Mouse (Mus musculus) midbrain, embryonic 14.5 days (tissue): Measurements from ENCODE around the gene Mrpl23. TPM values are rescaled to one million over a fixed set of nuclear protein-coding genes. Genes with fewer than 3 reads are reported as not detected.

Experiments used
- ATAC-seq: fragments of 200-750 bp; cut with Nextera tagmentation; 2 replicates; pipeline ENCODE4 v1.8.0; 2017; ENCODE audit warnings: moderate number of reproducible peaks, moderate library complexity; ENCODE audit not compliant: low FRiP score, low TSS enrichment
- DNase-seq: peaks from one replicate; pipeline ENCODE4 v3.0.0-alpha.2; 2015
- H3K27ac ChIP-seq: fragments of 300-500 bp; sonication (generic); replicated peaks from 2 replicates; pipeline ENCODE4 v1.5.1; 2014; ENCODE audit warnings: mild to moderate bottlenecking, low read depth, low read length, moderate library complexity
- H3K27me3 ChIP-seq: fragments of 300-500 bp; sonication (generic); 2 replicates; pipeline ENCODE4 v1.6.1; 2014; ENCODE audit warnings: low read length, control low read depth, mixed read lengths; ENCODE audit not compliant: control insufficient read depth, insufficient read depth
- H3K36me3 ChIP-seq: fragments of 300-500 bp; sonication (generic); 2 replicates; pipeline ENCODE4 v1.6.1; 2014; ENCODE audit warnings: low read length, control low read depth; ENCODE audit not compliant: control insufficient read depth, insufficient read depth
- H3K4me1 ChIP-seq: fragments of 300-500 bp; sonication (generic); 2 replicates; pipeline ENCODE4 v1.6.1; 2014; ENCODE audit warnings: mild to moderate bottlenecking, antibody characterized with exemption, low read length, control low read depth; ENCODE audit not compliant: control insufficient read depth, insufficient read depth
- H3K4me2 ChIP-seq: fragments of 300-500 bp; sonication (generic); 2 replicates; pipeline ENCODE4 v1.6.1; 2014; ENCODE audit warnings: mild to moderate bottlenecking, low read length, moderate library complexity
- H3K4me3 ChIP-seq: fragments of 300-500 bp; sonication (generic); replicated peaks from 2 replicates; pipeline ENCODE4 v1.5.1; 2014; ENCODE audit warnings: low read depth, low read length
- H3K9ac ChIP-seq: fragments of 300-500 bp; sonication (generic); replicated peaks from 2 replicates; pipeline ENCODE4 v1.6.1; 2014; ENCODE audit warnings: mild to moderate bottlenecking, low read length, moderate library complexity
- H3K9me3 ChIP-seq: fragments of 300-500 bp; sonication (generic); 2 replicates; pipeline ENCODE4 v1.6.1; 2016; ENCODE audit warnings: low read length, control low read depth, mixed read lengths; ENCODE audit not compliant: control insufficient read depth
- WGBS: fragments of 180-500 bp; shearing (Covaris S2); extraction: QIAGEN DNeasy Blood & Tissue Kit; methylation state at CpG from one replicate; pipeline ENCODE4 v1.1.7; 2014; 5-methylcytosine and 5-hydroxymethylcytosine counted together
- polyA plus RNA-seq: library from polyadenylated mRNA; unstranded; fragments of >200 nt; fragmentation: Nextera tagmentation; extraction: Ambion mirVana; gene quantifications from 2 replicates; pipeline ENCODE4 v1.2.1, GENCODE M21; 2014

Gene Mrpl23
- polyA plus RNA-seq, 1 experiment from 2014 or later = 11.9 TPM

DNA sequence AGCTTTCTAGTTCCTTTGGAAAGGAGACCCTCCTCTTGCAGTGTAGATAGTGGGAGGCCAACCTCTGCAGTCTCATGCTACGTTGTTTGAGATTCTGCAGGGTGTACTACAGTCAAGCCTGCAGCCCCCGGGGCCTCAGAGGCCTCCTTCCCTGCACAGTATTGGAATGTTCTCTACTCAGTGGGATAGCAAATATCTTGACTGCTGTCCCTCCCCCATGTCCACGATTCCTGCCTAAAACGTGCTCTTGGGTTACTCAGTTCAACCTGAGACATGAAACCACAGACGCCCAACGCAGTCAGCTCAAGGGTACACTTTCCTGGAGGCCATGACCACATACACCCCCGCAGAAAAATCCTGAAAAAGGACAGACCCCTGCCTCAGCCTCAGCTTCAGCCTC, 39.9 kb downstream of the Mrpl23 start:
- no peaks in the 10 kb centered on the region for H3K4me1 ChIP-seq
- ATAC-seq (no peak), DNase-seq (no peak)
- H3K27me3 ChIP-seq = no peaks in the 10 kb centered on the region
- 68% methylated on average over 7 of the region's 7 CpGs for WGBS
- no peak overlapping the region for H3K27ac ChIP-seq
- no peaks in the 10 kb centered on the region for H3K36me3 ChIP-seq
- H3K4me3 ChIP-seq = no peak overlapping the region
- H3K9ac ChIP-seq = no peak overlapping the region
- H3K9me3 ChIP-seq = no peaks in the 10 kb centered on the region
- H3K4me2 ChIP-seq = no peak overlapping the region

- Histone ChIP-seq H3K4me3 (no peak overlapping the region), H3K9me3 (no peaks in the 10 kb centered on the region), H3K27me3 (no peaks in the 10 kb centered on the region), H3K9ac (no peak overlapping the region), H3K4me2 (no peak overlapping the region), H3K36me3 (no peaks in the 10 kb centered on the region), H3K27ac (no peak overlapping the region), H3K4me1 (no peaks in the 10 kb centered on the region)
- ATAC-seq = no peak
- no peak for DNase-seq
- WGBS = 50% methylated on average over 6 of the region's 6 CpGs
These were observed 40.5 kb downstream of the Mrpl23 start for GRCm38 (mm10) chr7:142572992-142573391.

- Histone ChIP-seq H3K9me3 (no peaks in the 10 kb centered on the region), H3K36me3 (no peaks in the 10 kb centered on the region), H3K9ac (no peak overlapping the region), H3K27ac (no peak overlapping the region), H3K4me2 (no peak overlapping the region), H3K27me3 (no peaks in the 10 kb centered on the region), H3K4me3 (no peak overlapping the region), H3K4me1 (no peaks in the 10 kb centered on the region)
- no peak for ATAC-seq
- no peak for DNase-seq
- 71% methylated on average over 3 of the region's 3 CpGs for WGBS
These were observed 41.7 kb downstream of the Mrpl23 start for GRCm38 (mm10) chr7:142574155-142574660.

- no peak for DNase-seq
- no peak overlapping the region for H3K4me2 ChIP-seq
- H3K4me1 ChIP-seq = no peaks in the 10 kb centered on the region
- H3K27me3 ChIP-seq = no peaks in the 10 kb centered on the region
- no peaks in the 10 kb centered on the region for H3K9me3 ChIP-seq
- ATAC-seq = no peak
- no peak overlapping the region for H3K9ac ChIP-seq
- H3K27ac ChIP-seq = no peak overlapping the region
- 81% methylated on average over 9 of the region's 9 CpGs for WGBS
- no peak overlapping the region for H3K4me3 ChIP-seq
- no peaks in the 10 kb centered on the region for H3K36me3 ChIP-seq
These were observed 42.4 kb downstream of the Mrpl23 start for GRCm38 (mm10) chr7:142574826-142575351.

GRCm38 (mm10) chr7:142575491-142575890, 43.0 kb downstream of the Mrpl23 start:
- ATAC-seq (no peak), DNase-seq (no peak)
- Histone ChIP-seq H3K4me3 (no peak overlapping the region), H3K27ac (no peak overlapping the region), H3K9ac (no peak overlapping the region), H3K36me3 (no peaks in the 10 kb centered on the region), H3K4me2 (no peak overlapping the region), H3K9me3 (no peaks in the 10 kb centered on the region), H3K27me3 (no peaks in the 10 kb centered on the region), H3K4me1 (no peaks in the 10 kb centered on the region)
- WGBS = 93% methylated on average over 12 of the region's 12 CpGs

DNA sequence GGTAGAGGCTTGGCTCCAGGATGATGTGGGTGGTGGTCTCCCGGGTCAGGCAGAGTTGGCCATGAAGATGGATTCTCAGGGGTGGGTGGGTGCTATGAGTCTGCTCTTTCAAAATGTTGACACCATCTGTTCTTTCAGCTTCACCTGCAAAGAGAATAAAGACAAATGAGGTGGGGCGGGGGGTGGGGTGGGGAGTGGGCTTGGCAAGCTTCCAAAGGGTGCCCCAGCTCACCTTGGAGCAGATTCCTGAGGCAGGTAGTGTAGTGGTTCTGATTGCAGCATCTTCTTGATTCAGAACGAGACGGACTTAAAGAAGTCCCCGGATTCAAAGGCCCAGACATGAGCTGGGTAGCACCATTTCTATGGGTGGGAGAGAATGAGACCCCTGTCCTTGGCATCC, 43.5 kb downstream of the Mrpl23 start:
- Histone ChIP-seq H3K27ac (no peak overlapping the region), H3K27me3 (no peaks in the 10 kb centered on the region), H3K9me3 (no peaks in the 10 kb centered on the region), H3K9ac (no peak overlapping the region), H3K4me3 (no peak overlapping the region), H3K4me2 (no peak overlapping the region), H3K4me1 (no peaks in the 10 kb centered on the region), H3K36me3 (no peaks in the 10 kb centered on the region)
- no peak for DNase-seq
- no peak for ATAC-seq
- 91% methylated on average over 5 of the region's 5 CpGs for WGBS

- Histone ChIP-seq H3K9ac (no peak overlapping the region), H3K27me3 (no peaks in the 10 kb centered on the region), H3K9me3 (0 out of 2 replicates have a peak, but pooled peaks cover 2% of the 10 kb centered on the region), H3K27ac (no peak overlapping the region), H3K4me2 (no peak overlapping the region), H3K4me3 (no peak overlapping the region), H3K36me3 (no peaks in the 10 kb centered on the region), H3K4me1 (no peaks in the 10 kb centered on the region)
- no peak for DNase-seq
- no peak for ATAC-seq
- 90% methylated on average over 25 of the region's 25 CpGs for WGBS
These were observed 44.2 kb downstream of the Mrpl23 start for GRCm38 (mm10) chr7:142576472-142577326.

DNA sequence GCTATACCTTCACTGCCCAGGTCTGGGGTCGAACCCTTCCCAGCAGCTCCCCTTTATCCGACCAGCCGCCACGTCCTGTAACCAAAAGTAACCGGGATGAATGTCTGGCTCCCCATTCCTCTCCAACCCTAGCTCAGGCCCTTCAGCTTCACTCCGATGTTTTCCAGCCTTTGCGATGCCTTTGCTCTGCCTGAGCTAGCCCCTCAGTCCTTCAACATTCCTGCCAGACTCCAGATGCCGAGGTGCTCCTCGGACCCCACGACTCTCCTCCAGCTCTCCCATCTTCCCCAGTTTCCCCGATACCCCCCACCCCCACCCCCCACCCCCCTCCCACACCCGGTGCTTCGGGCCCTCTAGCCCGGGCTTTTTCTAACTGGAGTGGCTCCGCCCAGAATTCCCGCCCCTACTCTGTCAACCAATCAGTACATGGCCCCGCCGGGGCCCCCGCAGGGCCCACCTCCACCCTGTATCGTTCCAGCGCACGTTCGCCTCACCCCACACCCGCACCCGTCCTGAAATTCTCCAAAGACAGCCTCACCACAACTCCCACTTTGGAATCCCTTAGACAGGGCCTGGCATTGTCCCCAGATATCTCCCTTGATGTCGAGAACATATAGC, 45.4 kb downstream of the Mrpl23 start:
- H3K9ac ChIP-seq = no peak overlapping the region
- H3K9me3 ChIP-seq = 0 out of 2 replicates have a peak, but pooled peaks cover 2% of the 10 kb centered on the region
- H3K4me3 ChIP-seq = no peak overlapping the region
- H3K4me2 ChIP-seq = peak overlapping the region; percentile 40
- ATAC-seq (no peak), DNase-seq (peak; percentile 30)
- WGBS = 48% methylated on average over 26 of the region's 26 CpGs
- no peaks in the 10 kb centered on the region for H3K4me1 ChIP-seq
- H3K36me3 ChIP-seq = no peaks in the 10 kb centered on the region
- H3K27me3 ChIP-seq = no peaks in the 10 kb centered on the region
- H3K27ac ChIP-seq = no peak overlapping the region
